Mouse (Mus musculus) WW6 (cell line): ENCODE measurements around the gene Nrf1.

Experiments used
- DNase-seq: peaks from one replicate; pipeline ENCODE4 v3.0.0-alpha.2; 2013; ENCODE audit warnings: low read depth, low spot score

The Nrf1 gene

DNA sequence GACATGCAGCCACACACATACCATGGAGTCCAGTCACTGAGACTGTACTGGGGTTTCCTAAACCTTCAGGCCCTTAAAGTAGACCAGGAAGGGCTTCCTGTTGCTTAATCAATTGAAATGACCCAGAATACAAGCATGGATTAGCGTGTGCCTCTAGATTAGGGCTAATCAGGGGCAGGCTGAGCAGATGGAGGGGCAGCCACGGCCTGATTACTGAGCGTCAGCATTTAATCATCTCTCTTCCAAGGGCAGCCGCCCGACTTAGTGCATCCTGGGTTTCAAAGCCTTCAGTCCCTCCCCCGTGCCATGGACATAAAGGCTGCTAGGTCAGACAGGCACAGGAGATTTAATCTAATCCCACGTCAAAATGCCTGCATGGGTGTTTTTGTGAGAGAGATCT is 99.3 kb downstream of the Nrf1 start:
- DNase-seq: no peak

GRCm38 (mm10) chr6:30147753-30148152 is 100.0 kb downstream of the Nrf1 start:
- no peak for DNase-seq

DNA sequence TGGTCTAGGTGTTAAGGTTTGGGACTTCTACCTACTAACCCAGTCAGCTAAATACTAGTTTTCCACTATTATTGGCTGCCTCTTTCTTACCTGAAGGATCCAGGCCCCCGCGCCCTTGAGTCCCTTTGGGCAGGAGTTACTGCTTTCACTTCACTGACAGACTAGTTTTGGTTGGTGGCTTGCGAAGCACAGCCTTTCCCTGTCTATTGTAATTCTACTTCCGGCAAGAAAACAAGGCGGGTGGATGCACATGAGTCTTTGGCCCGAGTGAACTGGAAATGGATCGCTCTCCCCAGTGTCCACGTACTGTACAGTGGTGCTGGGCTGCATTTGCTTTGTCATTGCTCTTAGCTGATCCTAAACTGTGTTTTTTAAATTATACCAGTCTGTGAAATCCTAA is 102.7 kb downstream of the Nrf1 start:
- DNase-seq: no peak

- no peak for DNase-seq
Measured at GRCm38 (mm10) chr6:30152163-30152562, 104.4 kb downstream of the Nrf1 start.

DNA sequence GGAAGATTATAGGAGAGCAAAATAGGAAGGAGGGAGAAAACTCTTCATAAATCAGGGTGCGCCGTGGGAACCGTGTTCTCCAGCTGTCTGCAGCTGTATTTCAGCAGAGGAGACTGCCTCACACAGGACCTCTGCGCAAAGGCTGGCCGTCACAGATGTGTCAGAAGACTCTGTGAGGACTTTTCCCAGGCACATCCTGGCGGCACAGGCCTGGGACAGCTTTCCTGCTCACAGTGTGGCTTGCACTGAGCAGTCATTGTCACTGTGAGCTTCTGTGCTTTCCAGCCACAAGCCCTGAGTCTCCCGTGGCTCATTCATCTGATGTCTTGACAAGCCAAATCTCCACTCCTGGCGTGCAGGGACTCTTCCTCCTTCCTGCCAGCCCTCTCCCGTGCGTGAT is 104.9 kb downstream of the Nrf1 start:
- no peak for DNase-seq

GRCm38 (mm10) chr6:30153076-30153475 is 105.3 kb downstream of the Nrf1 start:
- no peak for DNase-seq

DNA sequence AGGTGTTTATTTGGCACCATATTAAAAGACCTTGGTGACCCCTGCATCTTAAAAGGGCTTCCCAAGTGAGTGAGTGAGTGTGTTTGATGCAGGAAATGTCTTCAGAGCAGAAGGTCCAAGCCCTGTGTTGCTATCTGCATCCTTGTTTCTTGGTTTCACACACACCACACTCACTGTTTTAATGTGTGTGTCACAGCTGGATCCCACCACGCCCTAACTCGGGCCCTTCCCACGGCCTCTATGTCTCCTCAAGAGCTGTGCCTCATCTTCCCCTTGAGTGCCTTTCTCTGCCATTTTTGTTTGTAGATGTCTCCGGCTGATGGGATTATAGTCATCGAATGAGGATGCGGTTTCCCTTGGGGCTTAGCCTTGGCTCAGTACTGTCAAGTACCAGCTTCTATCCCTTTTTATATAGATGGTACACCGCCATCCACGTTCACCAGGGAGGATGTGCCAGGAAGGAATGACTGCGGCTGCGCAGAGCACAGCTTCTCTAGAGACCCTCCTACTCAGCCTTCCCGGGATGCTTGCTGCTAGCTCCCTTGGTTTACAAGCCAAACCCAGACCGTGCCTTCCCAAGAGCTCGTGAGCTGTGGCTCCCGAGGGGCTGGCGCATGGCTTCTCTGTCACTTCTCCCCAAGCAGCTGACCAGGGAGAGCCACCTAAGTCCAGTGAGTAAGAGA is 106.1 kb downstream of the Nrf1 start:
- DNase-seq: no peak

DNA sequence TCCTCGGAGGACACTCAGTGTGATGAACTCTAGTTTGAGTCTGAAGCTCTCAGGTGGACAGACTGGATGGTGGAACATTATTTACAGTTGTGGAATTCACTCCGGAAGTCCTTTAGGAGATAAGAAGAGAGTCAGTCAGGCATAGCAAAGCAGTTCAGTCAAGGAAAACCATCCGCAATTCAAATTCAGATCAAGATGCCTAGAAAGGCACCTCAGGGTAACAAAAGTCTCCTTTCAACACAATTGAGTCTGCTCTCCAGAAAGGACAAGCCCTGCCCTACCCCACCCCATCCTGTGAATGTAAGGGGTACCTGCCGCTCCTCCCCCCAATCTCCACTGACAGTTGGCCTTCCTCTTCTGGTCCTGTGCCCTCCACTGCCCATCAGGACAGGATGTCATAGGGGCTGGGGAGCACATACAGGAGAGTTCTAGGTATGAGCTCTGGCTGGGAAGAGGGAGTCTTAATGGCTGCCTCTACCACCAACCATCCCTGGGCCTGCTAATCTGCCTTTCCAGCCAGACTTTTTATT is 111.8 kb downstream of the Nrf1 start:
- DNase-seq: no peak

DNA sequence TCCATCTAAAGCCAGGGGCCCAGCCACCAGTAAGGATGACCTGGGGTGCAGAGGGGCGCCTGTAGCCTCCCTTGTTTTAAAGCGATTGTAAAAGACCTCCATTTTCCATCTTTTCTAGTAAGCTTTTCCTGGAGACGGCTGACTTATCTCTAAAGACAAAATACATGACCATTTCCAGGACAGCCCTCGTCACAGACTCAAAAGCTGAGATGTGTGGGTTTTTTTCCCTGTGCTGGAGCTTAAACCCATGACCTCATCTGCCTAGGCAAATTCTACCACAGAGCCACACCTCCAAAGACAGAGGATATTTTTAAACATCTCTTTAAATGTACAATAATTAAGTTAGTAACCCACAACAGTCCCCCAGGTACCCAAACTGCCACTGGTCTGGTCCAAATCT is 112.6 kb downstream of the Nrf1 start:
- no peak for DNase-seq

DNA sequence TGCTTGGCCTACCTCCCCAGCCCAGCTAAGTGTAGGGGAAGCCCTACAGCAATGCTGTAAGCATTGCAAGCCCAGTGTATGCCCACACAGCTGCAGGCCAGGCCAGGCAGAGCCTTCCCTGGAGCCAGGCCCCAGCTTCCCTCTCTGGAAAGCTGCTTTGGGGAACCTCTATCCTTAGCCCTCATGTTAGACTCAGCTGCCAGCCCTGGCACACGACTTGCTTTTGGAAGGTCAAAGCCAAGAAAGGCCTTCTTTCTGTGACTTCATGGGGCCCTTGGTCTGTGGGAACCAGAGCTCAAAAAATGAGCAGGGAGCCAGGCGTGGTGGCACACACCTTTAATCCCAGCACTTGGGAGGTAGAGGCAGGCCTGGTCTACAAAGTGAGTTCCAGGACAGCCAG is 113.8 kb downstream of the Nrf1 start:
- DNase-seq: no peak

DNA sequence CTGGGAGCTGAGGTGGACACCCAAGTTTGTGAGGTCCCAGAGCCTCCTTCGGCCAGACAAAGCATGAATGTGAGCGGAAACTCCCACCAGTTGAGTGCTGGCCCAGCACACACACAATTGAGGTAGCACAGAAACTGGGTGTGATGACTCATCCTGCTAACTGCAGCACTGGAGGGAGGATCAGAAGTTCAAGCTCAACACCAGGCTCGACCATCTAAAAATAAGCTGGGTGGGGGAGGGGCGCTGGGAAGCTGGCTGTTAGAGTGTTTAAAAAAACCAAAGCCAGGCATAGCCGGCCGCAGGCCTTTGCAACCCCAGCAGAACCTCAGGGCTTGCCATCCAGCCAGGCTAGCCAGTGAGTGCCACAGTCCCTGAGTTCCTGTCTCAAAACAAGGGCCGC is 114.3 kb downstream of the Nrf1 start:
- DNase-seq: peak; percentile 45

- DNase-seq: no peak
Measured at GRCm38 (mm10) chr6:30166349-30166748, 118.6 kb downstream of the Nrf1 start.

GRCm38 (mm10) chr6:30167192-30167591 is 119.4 kb downstream of the Nrf1 start:
- no peak for DNase-seq

- no peak for DNase-seq
Measured at GRCm38 (mm10) chr6:30168275-30168674, 120.5 kb downstream of the Nrf1 start.

DNA sequence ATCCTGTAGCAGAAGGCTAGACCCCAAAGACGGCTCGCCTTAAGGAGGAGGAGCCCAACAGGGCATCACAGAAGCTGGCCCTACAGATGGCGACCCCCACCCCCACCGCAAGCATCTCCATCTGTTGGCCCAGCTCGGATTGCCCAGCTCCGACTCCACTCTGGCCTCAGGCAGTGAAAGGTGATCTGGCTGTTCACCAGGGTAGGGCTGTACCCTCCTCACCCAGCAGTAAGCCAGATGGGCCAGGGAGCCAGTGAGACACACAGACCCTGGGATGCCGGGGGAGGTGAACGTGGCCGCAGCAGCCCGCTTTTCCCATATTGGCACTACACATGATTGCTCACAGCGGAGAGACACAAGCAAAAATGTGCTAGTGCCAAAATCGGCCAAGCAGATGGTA is 121.4 kb downstream of the Nrf1 start:
- no peak for DNase-seq

- DNase-seq: no peak
Measured at GRCm38 (mm10) chr6:30171226-30171625, 123.4 kb downstream of the Nrf1 start.

GRCm38 (mm10) chr6:30171967-30172366 is 124.2 kb downstream of the Nrf1 start:
- DNase-seq: no peak

- DNase-seq: no peak
Measured at GRCm38 (mm10) chr6:30172441-30172819, 124.6 kb downstream of the Nrf1 start.

GRCm38 (mm10) chr6:30172820-30173550 is 125.2 kb downstream of the Nrf1 start:
- peak; percentile 55 for DNase-seq

DNA sequence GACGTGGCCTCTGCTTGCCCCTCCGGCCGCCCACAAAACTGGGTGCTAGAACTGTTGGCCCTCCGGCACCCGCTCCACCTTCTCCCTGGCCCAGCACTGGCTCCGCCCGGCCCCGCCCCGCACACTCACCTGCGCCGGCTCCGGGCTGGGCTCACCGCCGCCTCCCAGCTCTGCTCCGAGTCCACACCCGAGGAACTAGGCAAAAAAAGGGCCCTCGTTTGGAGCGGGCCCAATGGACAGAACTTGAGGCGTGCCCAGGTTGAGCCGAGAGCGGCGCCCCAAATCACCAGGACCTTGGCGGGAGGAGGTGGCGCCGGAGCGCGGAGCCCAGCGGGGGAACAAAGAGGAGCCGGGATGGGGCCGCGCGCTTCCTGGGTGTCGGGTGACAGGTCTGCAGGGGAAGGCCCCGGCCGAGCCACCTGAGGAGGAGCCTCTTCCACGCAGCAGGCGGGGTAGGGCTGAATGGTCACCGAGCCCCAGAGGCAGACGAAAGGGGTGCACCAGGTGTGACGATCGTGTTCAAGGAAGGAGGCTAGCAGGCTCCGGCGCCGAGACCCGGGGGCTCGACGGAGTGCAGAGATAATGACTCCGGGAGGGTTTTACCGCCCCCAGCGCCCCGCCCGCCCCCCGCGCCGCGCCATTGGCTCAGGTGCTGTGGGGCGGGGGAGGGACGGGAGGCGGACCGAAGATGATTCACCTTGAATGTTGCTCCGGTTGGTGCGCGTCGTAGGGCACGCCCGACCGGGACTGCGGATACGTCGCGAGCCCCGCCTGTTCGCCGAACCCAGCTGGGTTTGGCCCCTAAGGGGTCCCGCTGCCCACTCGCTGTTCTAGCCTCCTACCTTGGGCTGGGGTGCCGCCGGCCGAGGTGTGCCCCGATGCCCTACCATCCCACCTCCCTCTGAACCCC is 126.0 kb downstream of the Nrf1 start:
- peak; percentile 70 for DNase-seq

DNA sequence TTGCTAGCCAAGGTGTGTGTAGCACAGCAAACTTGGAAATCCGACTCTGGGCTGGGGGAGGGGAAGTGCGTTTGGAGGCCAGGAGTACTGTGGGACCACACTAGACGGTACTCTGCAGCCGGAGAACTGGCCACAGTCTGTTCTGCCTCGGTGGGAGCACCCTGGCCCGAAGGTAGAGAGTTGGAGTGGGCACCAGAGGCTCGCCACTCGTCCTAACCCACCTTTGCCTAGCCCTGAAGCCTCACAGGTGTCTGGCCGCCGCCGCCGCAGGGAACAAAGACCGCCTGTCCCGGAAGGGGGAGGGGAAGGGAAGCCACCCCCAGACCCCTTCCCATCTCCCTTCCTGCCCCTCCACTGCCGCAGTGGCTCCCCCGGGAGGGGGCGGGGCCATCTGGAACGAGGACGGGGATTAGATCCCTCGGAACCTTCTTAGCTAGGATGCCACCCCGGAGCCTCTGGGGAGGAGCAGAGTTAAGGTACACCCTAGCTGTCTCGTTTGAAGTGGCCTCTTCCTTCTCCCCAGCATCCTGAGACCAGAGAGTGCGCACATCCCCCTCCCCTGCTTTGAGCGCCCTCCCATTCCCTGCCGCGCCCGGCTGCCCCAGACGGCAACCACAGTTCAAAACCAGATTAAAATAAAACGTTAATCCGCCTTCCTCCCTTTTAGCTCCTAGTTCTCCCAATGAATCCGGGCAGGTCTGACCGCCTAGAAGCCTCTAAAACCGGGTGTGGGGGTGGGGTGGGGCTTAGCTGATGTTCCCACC is 126.9 kb downstream of the Nrf1 start:
- DNase-seq: peak; percentile 70
